Mouse (Mus musculus): ENCODE measurements around the gene Stk11. TPM values are rescaled to one million over a fixed set of nuclear protein-coding genes. Genes with fewer than 3 reads are reported as not detected.

The Stk11 gene
- total RNA-seq, 1 experiment from 2014 or later: 153 TPM

Other genes starting within 250 kb of the Stk11 start
- gene Prtn3, start 241.3 kb upstream of the Stk11 start, total RNA-seq (2017): 25.6 and 141 TPM in 2 replicates
- 67.8 and 93.7 TPM in 2 replicates for gene Plppr3, start 241.2 kb upstream of the Stk11 start, total RNA-seq (2017)
- 41.4 and 147 TPM in 2 replicates for gene Elane, start 229.6 kb upstream of the Stk11 start, total RNA-seq (2017)
- gene Cfd, start 224.9 kb upstream of the Stk11 start, total RNA-seq (2017): not detected in 2 replicates
- 26.8 and 34.2 TPM in 2 replicates for gene Med16, start 206.9 kb upstream of the Stk11 start, total RNA-seq (2017)
- gene Gm26602, start 204.9 kb upstream of the Stk11 start, total RNA-seq (2017): not detected in 2 replicates
- 0.10 and 0.19 TPM in 2 replicates for gene Kiss1r, start 198.8 kb upstream of the Stk11 start, total RNA-seq (2017)
- 56.9 and 83.5 TPM in 2 replicates for gene R3hdm4, start 194.6 kb upstream of the Stk11 start, total RNA-seq (2017)
- gene Arid3a, start 188.8 kb upstream of the Stk11 start, total RNA-seq (2017): 7.6 and 10.1 TPM in 2 replicates
- gene Wdr18, start 155.7 kb upstream of the Stk11 start, total RNA-seq (2017): 19.3 and 23.0 TPM in 2 replicates
- gene Grin3b, start 145.1 kb upstream of the Stk11 start, total RNA-seq (2017): not detected in 2 replicates
- 47.4 and 59.9 TPM in 2 replicates for gene Tmem259, start 131.5 kb upstream of the Stk11 start, total RNA-seq (2017)
- 62.2 and 103 TPM in 2 replicates for gene Cnn2, start 127.2 kb upstream of the Stk11 start, total RNA-seq (2017)
- gene Abca7, start 119.3 kb upstream of the Stk11 start, total RNA-seq (2017): 11.5 and 15.9 TPM in 2 replicates
- gene Arhgap45, start 99.2 kb upstream of the Stk11 start, total RNA-seq (2017): 80.9 and 114 TPM in 2 replicates
- 85.5 and 101 TPM in 2 replicates for gene Polr2e, start 76.0 kb upstream of the Stk11 start, total RNA-seq (2017)
- gene Gpx4, start 68.6 kb upstream of the Stk11 start, total RNA-seq (2017): 306 and 388 TPM in 2 replicates
- 26.4 and 32.1 TPM in 2 replicates for gene Sbno2, start 10.2 kb upstream of the Stk11 start, total RNA-seq (2017)
- gene Atp5d, start 22.8 kb downstream of the Stk11 start, total RNA-seq (2017): 27.9 and 29.8 TPM in 2 replicates
- gene Cbarp, start 25.0 kb downstream of the Stk11 start, total RNA-seq (2017): 2.2 and 2.4 TPM in 2 replicates
- 19.4 and 20.2 TPM in 2 replicates for gene Midn, start 32.5 kb downstream of the Stk11 start, total RNA-seq (2017)
- gene Cirbp, start 50.2 kb downstream of the Stk11 start, total RNA-seq (2017): 93.6 and 143 TPM in 2 replicates
- gene 1600002K03Rik, start 57.1 kb downstream of the Stk11 start, total RNA-seq (2017): 9.1 and 26.2 TPM in 2 replicates
- not detected in 2 replicates for gene Efna2, start 63.7 kb downstream of the Stk11 start, total RNA-seq (2017)
- gene Mum1, start 110.6 kb downstream of the Stk11 start, total RNA-seq (2017): 43.0 and 47.5 TPM in 2 replicates
- 79.6 and 101 TPM in 2 replicates for gene Ndufs7, start 133.3 kb downstream of the Stk11 start, total RNA-seq (2017)
- 0.81 and 1.8 TPM in 2 replicates for gene Gamt, start 145.2 kb downstream of the Stk11 start, total RNA-seq (2017)
- 150 and 329 TPM in 2 replicates for gene Dazap1, start 145.7 kb downstream of the Stk11 start, total RNA-seq (2017)
- 2,831 and 3,208 TPM in 2 replicates for gene Rps15, start 176.7 kb downstream of the Stk11 start, total RNA-seq (2017)
- 0.30 and 0.75 TPM in 2 replicates for gene Apc2, start 180.2 kb downstream of the Stk11 start, total RNA-seq (2017)
- gene 2310011J03Rik, start 204.7 kb downstream of the Stk11 start, total RNA-seq (2017): 8.5 and 17.6 TPM in 2 replicates
- 2.9 and 3.1 TPM in 2 replicates for gene Pcsk4, start 213.7 kb downstream of the Stk11 start, total RNA-seq (2017)
- 2.1 and 2.9 TPM in 2 replicates for gene Reep6, start 214.2 kb downstream of the Stk11 start, total RNA-seq (2017)
- 0.25 and 0.40 TPM in 2 replicates for gene Adamtsl5, start 232.6 kb downstream of the Stk11 start, total RNA-seq (2017)
- gene Plk5, start 240.7 kb downstream of the Stk11 start, total RNA-seq (2017): not detected in 2 replicates

Measured in hematopoietic stem cell, adult 5-6 weeks (primary cell).